Mouse (Mus musculus): ENCODE data around the gene Clec12a. TPM values are rescaled to one million over a fixed set of nuclear protein-coding genes. Genes with fewer than 3 reads are reported as not detected.

Gene Clec12a
- polyA plus RNA-seq, 1 experiment: 5.7 TPM

DNA sequence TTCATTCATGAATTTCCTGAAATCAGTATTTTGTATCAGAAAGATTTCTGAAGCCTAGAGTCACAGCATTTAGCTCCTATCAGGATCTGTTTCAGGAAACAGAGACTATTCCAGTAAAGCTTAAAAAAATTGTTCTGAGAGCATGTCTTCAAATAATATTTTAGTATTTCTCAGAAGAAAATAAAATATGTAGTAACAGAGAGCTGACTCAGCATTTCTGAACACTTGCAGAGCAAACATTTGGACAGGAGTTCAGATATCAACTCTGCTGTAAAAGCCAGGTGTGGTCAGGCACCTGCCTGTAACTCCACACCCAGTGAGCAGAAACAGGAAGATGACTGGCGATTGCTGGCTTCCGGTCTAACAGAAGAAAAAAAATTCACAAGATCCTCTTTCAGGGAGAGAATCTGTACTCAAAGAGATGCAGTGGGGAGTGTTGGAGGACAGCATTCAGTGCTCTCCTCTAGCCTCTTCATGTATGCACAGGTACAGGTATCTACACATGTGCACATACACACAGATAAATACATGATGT lies 32.5 kb downstream of the Clec12a start:
- no peak for DNase-seq (ENCODE audit: low spot score)

DNA sequence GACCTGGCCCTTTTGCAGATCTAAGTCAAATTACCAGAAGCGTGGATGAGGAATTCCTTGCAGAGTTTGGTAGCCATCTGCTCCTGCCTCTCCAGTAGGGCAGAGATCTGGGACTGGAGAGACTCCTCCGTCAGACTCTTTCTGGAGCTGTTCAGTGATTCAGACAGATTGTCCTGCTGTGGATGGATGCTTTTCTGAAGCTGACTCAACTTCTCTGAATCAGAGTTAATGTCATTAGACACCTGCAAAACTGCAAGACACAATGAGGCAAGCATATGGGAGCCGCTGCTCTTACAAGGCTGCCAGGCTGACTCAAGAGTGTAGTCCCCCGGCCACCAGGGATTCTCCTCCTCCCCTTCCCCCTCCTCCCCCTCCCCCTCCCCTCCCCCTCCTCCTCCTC lies 38.0 kb downstream of the Clec12a start:
- DNase-seq (ENCODE audit: low spot score): no peak

DNA sequence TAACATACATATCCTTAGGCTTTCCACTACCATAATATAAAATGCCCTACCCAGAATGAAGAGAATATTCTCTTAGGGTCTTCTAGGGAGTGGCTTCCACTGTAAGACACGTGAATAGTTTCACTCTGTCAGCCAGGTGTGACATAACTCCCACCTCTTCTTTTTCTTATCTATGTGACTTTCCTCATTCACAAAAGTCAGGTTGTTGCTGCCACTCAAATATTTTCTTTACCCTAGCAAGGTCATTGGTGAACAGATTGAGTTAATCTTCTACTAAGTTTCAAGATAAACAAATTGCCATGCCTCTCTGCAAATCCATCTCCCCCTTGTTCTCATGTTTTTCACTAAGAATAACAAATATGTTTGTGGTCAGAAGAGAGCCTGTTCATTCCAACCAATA lies 39.2 kb downstream of the Clec12a start:
- no peak for DNase-seq (ENCODE audit: low spot score)

DNA sequence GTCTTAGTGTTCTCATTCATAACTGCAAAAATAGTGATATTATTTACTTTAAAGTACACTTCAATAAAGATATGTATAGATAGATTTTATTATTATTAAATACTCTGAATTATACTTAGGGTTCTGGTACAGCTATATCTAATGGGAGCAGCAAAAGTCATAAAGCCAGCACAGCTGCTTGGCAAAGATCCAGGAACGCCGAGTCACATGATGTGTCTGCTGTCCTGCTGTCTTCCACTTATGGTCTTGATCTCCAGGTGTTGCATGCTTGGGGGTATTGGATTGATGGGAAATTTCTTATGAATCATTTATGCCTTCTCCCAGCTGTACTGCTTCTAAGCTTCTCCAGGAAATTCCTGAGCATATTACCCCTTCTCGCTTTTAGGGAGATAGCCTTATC lies 41.0 kb downstream of the Clec12a start:
- DNase-seq (ENCODE audit: low spot score): no peak

DNA sequence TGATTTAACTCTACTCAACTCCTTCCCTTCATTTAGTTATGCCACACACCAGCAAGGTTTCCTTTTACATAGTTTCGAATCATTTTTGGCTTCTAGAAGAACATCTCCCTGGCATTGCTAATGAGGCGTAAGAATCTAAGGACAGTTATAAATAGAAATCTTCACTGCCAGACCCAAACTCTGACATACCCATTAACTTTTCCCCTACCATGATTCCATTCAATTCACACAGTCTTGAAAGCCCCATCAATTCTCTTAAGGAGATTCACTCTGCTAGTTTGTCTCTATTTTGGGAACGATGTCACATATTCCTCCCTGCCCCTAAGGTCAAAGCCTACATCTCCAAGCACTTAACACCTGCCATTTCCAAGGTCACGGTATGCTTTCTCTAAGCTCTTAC lies 42.5 kb downstream of the Clec12a start:
- DNase-seq (ENCODE audit: low spot score): no peak

DNA sequence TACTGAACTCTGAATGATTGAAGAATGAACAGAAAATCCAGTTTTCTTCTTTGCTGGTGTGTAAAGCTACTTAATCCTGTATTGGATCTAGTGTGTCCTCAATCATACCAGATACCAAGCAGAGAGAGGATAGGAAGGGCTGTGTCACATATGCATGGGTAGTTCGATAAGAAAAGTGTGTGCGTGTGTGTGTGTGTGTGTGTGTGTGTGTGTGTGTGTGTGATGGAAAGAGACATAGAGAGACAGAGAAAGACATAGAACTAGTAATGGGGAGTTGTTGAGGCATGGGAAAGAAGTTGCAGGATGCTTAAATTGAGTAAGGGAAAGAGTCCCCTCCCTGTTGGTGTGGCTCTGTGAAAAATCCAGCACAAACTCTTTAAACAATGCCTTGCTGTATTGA lies 43.3 kb downstream of the Clec12a start, which contains the start of gene Clec12b:
Gene Clec12b (minus strand): TSS at position 101 of the 400 bp plus-strand sequence.
- no peak for DNase-seq (ENCODE audit: low spot score)

DNA sequence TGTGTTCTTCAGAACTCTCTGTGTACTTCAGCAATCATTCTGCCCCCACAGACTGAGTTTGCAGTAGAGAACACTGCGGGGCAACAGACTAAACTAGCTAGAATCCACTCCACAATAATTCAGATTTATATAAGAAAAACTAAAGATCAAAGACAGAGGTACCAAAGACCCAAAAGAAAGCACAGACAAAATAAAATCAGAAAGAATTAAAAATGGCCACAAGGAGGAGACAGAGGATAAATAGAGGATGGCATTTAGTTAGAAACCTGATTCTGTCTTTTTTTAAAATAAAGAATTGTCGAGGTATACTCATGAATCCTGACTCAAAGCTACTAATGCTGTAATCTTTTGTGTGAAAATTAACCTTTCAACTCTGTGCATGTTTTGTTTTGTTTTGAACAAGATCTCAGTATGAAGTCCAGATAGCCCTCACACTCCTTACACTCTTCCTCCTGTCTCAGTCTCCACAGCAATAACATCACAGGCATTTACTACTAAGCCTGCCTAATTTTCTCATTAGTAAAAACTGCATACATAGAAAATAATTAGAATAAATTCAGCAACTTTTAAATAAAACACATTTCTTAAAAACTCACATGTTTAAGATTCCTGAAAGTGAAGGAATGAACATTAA lies 50.7 kb downstream of the Clec12a start:
- no peak for DNase-seq (ENCODE audit: low spot score)

DNA sequence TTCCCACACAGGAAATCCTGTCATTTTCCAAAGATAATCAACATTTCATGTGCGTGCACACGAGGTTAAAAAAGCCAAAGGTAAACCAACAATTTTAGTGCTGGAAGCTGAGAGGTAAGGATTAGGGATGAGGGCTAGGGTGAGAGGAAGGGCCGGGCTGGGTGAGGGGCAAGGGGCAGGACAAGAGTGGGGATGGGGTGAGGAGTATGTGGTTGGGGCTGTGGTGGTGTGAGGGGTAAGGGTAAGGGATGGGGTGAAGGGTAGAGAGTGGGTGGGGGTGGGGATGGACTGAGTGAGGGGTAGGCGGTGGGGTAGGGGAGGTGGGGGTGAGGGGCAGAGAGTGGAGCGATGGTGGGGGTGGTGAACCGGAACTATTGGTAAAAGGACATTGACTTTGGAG lies 51.2 kb downstream of the Clec12a start:
- DNase-seq (ENCODE audit: low spot score): no peak

DNA sequence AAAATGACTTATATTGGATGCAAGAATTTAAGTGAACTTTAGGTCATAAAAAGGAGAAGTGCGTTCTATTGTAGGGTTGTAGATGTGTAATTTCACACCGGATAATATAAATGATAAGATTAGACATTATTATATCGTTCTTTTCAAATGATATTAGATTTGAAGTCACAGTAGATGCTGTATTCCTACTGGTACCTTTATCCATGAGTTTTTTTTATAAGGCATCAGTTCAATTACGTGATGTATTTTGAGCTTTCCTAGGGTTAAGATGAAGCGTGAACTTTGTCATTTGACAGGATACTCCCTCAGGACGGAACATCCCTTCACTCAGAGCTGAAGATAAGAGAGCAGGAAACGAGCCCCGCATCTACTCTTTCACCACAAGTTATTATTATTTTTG lies 54.5 kb downstream of the Clec12a start, which contains the start of gene Clec1b:
Gene Clec1b (plus strand): TSS at position 301 of the 400 bp plus-strand sequence.
- DNase-seq (ENCODE audit: low spot score): no peak

DNA sequence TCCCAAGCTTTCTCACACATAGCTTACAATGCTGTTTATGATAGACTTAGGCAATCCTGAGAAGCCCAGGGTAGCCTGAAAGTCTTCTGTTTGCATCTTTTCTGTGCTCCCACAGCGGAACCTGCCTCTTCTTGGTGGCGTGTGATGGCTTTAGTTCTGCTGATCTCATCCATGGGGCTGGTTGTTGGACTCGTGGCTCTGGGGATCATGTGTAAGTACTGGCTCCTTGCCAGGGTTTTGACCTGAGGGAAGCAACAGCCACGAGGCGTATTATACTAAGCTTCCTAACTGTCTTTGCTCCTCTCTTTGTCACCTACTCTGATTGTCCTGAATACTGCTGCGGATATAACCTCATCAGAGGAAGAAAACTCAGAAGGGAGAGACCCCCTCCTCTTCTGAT lies 57.5 kb downstream of the Clec12a start:
- DNase-seq (ENCODE audit: low spot score): no peak

DNA sequence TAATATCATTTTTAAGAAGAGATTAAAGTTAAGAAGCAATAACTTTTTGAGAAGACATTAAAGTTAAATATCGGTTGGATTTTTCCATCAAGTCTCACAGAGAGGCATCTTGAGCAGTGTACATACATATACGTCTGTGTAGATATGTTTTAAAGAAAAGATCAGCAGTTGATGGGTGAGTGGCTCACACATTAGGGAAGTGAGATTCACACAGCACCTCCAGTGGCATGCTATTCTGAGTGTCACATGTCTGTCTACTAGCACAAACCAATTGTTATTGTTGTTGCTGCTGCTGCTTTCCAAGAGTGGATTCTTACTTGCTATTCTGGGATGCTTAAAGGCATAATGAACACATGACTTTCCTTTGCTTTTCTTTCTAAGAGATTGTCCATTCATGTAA lies 59.9 kb downstream of the Clec12a start:
- no peak for DNase-seq (ENCODE audit: low spot score)

DNA sequence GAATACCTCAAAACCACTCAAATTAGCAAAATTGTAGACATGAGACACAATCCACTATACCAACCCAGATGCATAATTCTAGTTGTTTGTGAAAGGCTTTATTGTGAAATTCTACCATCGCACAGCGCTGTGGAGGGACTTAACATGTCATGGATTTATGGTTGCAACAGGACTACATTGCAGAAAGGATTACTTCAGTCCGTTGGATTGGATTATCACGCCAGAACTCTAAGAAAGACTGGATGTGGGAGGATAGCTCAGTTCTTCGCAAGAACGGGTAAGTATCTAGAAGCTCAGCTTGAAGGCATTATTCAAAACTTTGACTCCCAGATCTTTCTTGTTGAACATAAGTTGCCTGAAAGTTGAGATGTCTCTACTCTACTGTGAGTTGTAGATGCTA lies 60.9 kb downstream of the Clec12a start:
- no peak for DNase-seq (ENCODE audit: low spot score)

DNA sequence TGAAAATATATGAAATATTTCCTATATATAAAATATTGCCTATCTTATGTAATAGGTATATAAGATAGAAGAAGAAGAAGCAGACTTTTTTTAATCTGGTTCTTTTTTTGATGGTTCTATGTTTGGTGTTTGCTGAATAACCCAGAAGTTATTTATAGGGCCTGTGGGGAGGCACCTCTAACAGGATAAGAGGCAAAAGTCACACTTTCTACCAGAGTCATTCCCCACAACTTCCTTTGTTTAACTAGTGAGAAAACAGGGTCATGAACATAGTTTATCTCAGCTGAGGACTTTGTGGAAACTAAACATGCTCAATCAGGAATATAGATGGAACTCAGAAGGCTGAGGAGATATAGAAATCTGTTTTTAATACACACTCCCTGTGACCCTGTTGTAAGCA lies 63.5 kb downstream of the Clec12a start:
- DNase-seq (ENCODE audit: low spot score): no peak

DNA sequence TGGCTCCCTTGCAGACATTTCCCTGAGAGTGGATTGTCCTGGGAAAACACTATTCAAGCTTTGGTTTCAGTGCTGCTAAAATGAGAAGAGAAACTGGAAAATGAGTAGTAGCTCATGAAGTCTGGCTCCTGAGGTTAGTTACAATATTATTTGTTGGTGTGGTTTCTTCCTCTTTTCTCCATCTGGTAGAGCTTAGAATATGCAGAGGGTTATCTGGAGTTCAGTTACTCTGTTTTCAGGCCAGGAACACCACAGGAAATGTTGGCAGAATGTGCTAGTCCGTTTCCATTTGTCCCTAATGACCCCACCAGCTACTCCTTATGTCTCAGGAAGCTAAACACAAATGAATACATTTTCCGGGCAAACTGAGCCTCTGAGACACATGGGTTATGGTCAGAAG lies 64.8 kb downstream of the Clec12a start:
- no peak for DNase-seq (ENCODE audit: low spot score)

DNA sequence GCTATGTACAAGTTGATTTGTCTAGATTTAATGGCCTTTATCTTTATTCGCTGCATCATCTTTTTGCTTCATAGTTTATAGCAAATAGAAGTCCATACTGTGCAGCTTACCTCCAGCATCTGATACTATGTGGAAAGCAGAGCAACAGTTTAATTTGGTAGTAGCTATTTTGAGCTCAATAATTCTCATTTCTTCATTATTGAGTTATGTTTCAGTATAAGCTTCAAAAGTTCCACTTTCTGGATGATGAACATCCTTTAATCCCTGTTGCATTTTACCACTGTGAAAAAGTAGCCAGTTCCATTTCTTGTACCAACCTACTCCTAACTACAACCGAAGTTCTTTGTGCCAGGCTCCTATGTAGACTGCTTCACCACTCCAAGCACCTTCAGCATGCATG lies 66.1 kb downstream of the Clec12a start, which contains the start of gene Clec9a:
Gene Clec9a (plus strand): TSS at position 301 of the 400 bp plus-strand sequence.
- DNase-seq (ENCODE audit: low spot score): no peak

DNA sequence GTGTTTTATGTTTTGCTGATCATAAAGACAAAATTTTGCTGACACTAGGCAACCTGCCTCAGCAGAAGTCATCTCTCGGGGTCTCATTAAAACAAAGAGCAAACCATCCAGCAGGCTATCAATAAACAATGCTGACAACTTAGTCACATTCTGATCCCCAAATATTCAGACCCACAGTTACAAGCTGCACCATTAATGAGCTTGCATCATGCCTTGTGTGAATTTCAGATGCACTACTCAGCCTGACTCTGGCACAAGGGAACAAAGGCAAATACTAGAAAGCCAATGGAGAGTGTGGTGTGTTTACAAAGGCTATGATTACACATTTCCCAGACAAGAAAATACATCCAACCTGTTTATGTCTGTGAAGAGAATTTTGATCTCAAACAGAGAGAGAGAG lies 71.7 kb downstream of the Clec12a start:
- no peak for DNase-seq (ENCODE audit: low spot score)

Other genes with a start within 250 kb of the Clec12a start
- 0.12 and 0.18 TPM in 2 replicates for gene Clec2e, start 241.8 kb upstream of the Clec12a start, polyA plus RNA-seq (2012; rRNA removed)
- 85.0 and 92.0 TPM in 2 replicates for gene Clec2d, start 162.1 kb upstream of the Clec12a start, polyA plus RNA-seq (2012; rRNA removed)
- gene Cd69, start 67.3 kb upstream of the Clec12a start, polyA plus RNA-seq (2012; rRNA removed): 0.32 and 0.49 TPM in 2 replicates
- gene 4922502D21Rik, start 10.9 kb upstream of the Clec12a start, polyA plus RNA-seq (2012; rRNA removed): not detected in 2 replicates
- 0.18 and 0.19 TPM in 2 replicates for gene Clec12b, start 43.2 kb downstream of the Clec12a start, polyA plus RNA-seq (2012; rRNA removed)
- gene Clec1b, start 54.6 kb downstream of the Clec12a start, polyA plus RNA-seq (2012; rRNA removed): 0.03 TPM in 1 of 2 replicates, not detected in the other
- 1.4 and 3.3 TPM in 2 replicates for gene Clec9a, start 66.2 kb downstream of the Clec12a start, polyA plus RNA-seq (2012; rRNA removed)
- gene Clec1a, start 109.3 kb downstream of the Clec12a start, polyA plus RNA-seq (2012; rRNA removed): 1.3 TPM in 2 replicates
- 0.12 and 0.14 TPM in 2 replicates for gene Olr1, start 164.5 kb downstream of the Clec12a start, polyA plus RNA-seq (2012; rRNA removed)
- gene Tmem52b, start 169.9 kb downstream of the Clec12a start, polyA plus RNA-seq (2012; rRNA removed): not detected in 2 replicates
- 105 and 120 TPM in 2 replicates for gene Gabarapl1, start 190.5 kb downstream of the Clec12a start, polyA plus RNA-seq (2012; rRNA removed)
- gene Klre1, start 235.2 kb downstream of the Clec12a start, polyA plus RNA-seq (2012; rRNA removed): 0.81 and 1.1 TPM in 2 replicates
- 3.2 and 4.4 TPM in 2 replicates for gene Klrd1, start 249.1 kb downstream of the Clec12a start, polyA plus RNA-seq (2012; rRNA removed)

All from urinary bladder, adult 2 months (tissue).